ENCODE assay signal across 8 mouse cellular contexts in the genomic region with DNA sequence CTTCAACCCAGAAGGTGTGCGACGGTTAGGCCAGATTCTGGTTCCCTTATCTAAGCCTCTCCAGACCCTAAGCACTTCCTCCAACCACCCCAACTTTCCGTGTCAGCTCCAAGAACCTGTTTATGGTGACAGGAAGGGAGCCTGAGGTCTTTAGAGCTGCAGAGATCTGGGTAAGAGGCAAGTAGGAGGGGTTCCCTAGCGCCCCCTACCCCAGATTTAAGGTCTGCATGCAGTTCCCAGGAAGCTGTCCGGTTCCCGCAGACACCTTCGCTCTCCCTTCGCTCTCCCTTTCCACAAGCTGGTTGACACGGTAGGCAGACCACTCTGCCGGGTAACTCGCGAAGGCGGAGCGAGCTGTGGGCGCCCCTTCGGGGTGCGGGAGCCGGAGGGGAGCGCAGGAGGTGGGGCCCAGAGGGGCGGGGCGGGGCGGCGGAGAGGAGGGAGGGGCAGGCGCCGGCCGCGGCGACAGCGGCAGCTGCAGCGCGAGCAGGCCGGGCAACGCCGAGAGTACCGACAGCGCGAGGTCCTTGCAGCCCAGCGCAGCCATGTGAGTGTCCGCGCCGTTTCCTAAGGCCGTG. TPM values are rescaled to one million over a fixed set of nuclear protein-coding genes. Genes with fewer than 3 reads are reported as not detected.
A peak's percentile ranks its signal among the peaks of the same experiment; 100 is the strongest.
DNase-seq lines count a peak whose midpoint lies in the region; ATAC-seq lines count a peak whose summit lies in the region.

TSS of gene Ripor1 (plus strand) at position 452 of the 578 bp plus-strand sequence.

- peak; percentile 73 to 83 for DNase-seq in left cerebral cortex, adult 18-20 months (ENCODE audit: low spot score in 2 of 2)
- no peak for DNase-seq in left cerebral cortex, adult 11 months (ENCODE audit: low spot score)
- peak; percentile 86 for DNase-seq in embryo, embryonic 11 days
- DNase-seq in gastrocnemius, postnatal 36 days: peak; percentile 56 to 60
- DNase-seq in intestine, embryonic 14.5 days (ENCODE audit: low spot score): peak; percentile 90
- peak; percentile 88 for DNase-seq in limb, embryonic 10.5 days (ENCODE audit: low spot score)
- DNase-seq in midbrain, embryonic 11.5 days (ENCODE audit: low spot score, missing footprints): peak; percentile 99
- peak; percentile 69 to 78 for DNase-seq in spleen, adult 18-20 months

- peak within 1 kb of the TSS; percentile 73 for H3K9ac ChIP-seq in intestine, embryonic 14.5 days (ENCODE audit: low read length)
- peak within 1 kb of the TSS; percentile 87 for H3K9ac ChIP-seq in midbrain, embryonic 11.5 days (ENCODE audit: low read length)

- H3K27ac ChIP-seq in intestine, embryonic 14.5 days (ENCODE audit: low read depth): peak within 1 kb of the TSS; percentile 69
- peak within 1 kb of the TSS; percentile 88 for H3K27ac ChIP-seq in limb, embryonic 10.5 days
- H3K27ac ChIP-seq in midbrain, embryonic 11.5 days (ENCODE audit: low read depth, low read length): peak within 1 kb of the TSS; percentile 69

- WGBS in intestine, embryonic 14.5 days: under 1% methylated on average over 34 of the region's 42 CpGs
- WGBS in limb, embryonic 10.5 days: under 1% methylated on average over 40 of the region's 42 CpGs
- WGBS in midbrain, embryonic 11.5 days: under 1% methylated on average over 35 of the region's 42 CpGs

- H3K4me3 ChIP-seq in intestine, embryonic 14.5 days (ENCODE audit: low read depth, low read length): peak within 1 kb of the TSS; percentile 67
- H3K4me3 ChIP-seq in limb, embryonic 10.5 days: peak within 1 kb of the TSS; percentile 90
- H3K4me3 ChIP-seq in midbrain, embryonic 11.5 days (ENCODE audit: low read depth, low read length): peak within 1 kb of the TSS; percentile 77

- no peaks in the 10 kb centered on the region for H3K36me3 ChIP-seq in intestine, embryonic 14.5 days (ENCODE audit: control insufficient read depth, insufficient read depth, low read length)
- H3K36me3 ChIP-seq in limb, embryonic 10.5 days: no peaks in the 10 kb centered on the region; the same call in 1 of the 2 replicates
- no peaks in the 10 kb centered on the region for H3K36me3 ChIP-seq in midbrain, embryonic 11.5 days (ENCODE audit: control insufficient read depth, insufficient read depth, low read length)

- H3K27me3 ChIP-seq in intestine, embryonic 14.5 days (replicated peaks; ENCODE audit: control insufficient read depth, insufficient read depth, low read length): no peaks in the 10 kb centered on the region
- H3K27me3 ChIP-seq in limb, embryonic 10.5 days (ENCODE audit: low read depth, poor library complexity, severe bottlenecking): no peaks in the 10 kb centered on the region
- H3K27me3 ChIP-seq in midbrain, embryonic 11.5 days (ENCODE audit: control insufficient read depth, insufficient read depth, low read length): 0 out of 2 replicates have a peak, but pooled peaks cover 2% of the 10 kb centered on the region

- intact Hi-C loops in gastrocnemius, postnatal 36 days (cut with DNase I): loop anchor here (5.0 kb wide), 1 partner anchor 38 kb away; the partner anchor contains the start of gene Atp6v0d1

- H3K4me1 ChIP-seq in intestine, embryonic 14.5 days (replicated peaks; ENCODE audit: control insufficient read depth, insufficient read depth, low read length): peaks cover 17% of the 10 kb centered on the region
- peaks cover 38% of the 10 kb centered on the region for H3K4me1 ChIP-seq in limb, embryonic 10.5 days
- H3K4me1 ChIP-seq in midbrain, embryonic 11.5 days (ENCODE audit: control insufficient read depth, insufficient read depth, low read length): peaks cover 11% of the 10 kb centered on the region

- H3K9me3 ChIP-seq in intestine, embryonic 14.5 days (ENCODE audit: control insufficient read depth, low read length): no peaks in the 10 kb centered on the region
- H3K9me3 ChIP-seq in limb, embryonic 10.5 days (replicated peaks): no peaks in the 10 kb centered on the region
- no peaks in the 10 kb centered on the region for H3K9me3 ChIP-seq in midbrain, embryonic 11.5 days (ENCODE audit: control insufficient read depth, low read length)

- H3K4me2 ChIP-seq in intestine, embryonic 14.5 days (ENCODE audit: low read length): peak within 1 kb of the TSS; percentile 93
- H3K4me2 ChIP-seq in midbrain, embryonic 11.5 days: peak within 1 kb of the TSS; percentile 88

- ATAC-seq in intestine, embryonic 14.5 days (replicated peaks; ENCODE audit: low FRiP score, low TSS enrichment, low read depth): peak; percentile 86
- ATAC-seq in midbrain, embryonic 11.5 days (ENCODE audit: low FRiP score): peak; percentile 82

RNA-seq across cellular contexts. Expression of gene Ripor1, which starts in this region (rescaled TPM):
- 10 to 100 TPM; 70.6 to 84.6 TPM for total RNA-seq in left cerebral cortex, adult 18-20 months (2021)
- total RNA-seq in gastrocnemius, postnatal 36 days (2021): 10 to 100 TPM; 15.1 to 18.2 TPM
- polyA plus RNA-seq in intestine, embryonic 14.5 days (2014; fragmentation: Nextera tagmentation; extraction: Ambion mirVana): 19.1 and 20.2 TPM in 2 replicates
- 17.5 and 18.0 TPM in 2 replicates for polyA plus RNA-seq in limb, embryonic 10.5 days (2016; fragmentation: Nextera tagmentation; extraction: Ambion mirVana)
- 10.5 and 12.9 TPM in 2 replicates for polyA plus RNA-seq in midbrain, embryonic 11.5 days (2014; fragmentation: Nextera tagmentation; extraction: Ambion mirVana)
